ENCODE assay signal across 8 mouse cellular contexts in genomic region chr11:61408184-61409027, GRCm38 (mm10). TPM values are rescaled to one million over a fixed set of nuclear protein-coding genes. Genes with fewer than 3 reads are reported as not detected.
DNase-seq lines count a peak whose midpoint lies in the region; ATAC-seq lines count a peak whose summit lies in the region.

No protein-coding gene starts in this region.

- H3K4me1 ChIP-seq in heart, embryonic 15.5 days (replicated peaks), result peaks cover 3% of the 10 kb centered on the region; the same call in 1 of the 2 replicates
- peaks cover 12% of the 10 kb centered on the region; the same call in 1 of the 2 replicates for H3K4me1 ChIP-seq in liver, embryonic 15.5 days (replicated peaks)
- peaks cover 4% of the 10 kb centered on the region; the same call in 1 of the 2 replicates for H3K4me1 ChIP-seq in stomach, embryonic 15.5 days

- peak overlapping the region; percentile 93 for H3K4me3 ChIP-seq in heart, embryonic 15.5 days
- H3K4me3 ChIP-seq in liver, embryonic 15.5 days (replicated peaks), result peak overlapping the region; percentile 70
- peak overlapping the region; percentile 81 for H3K4me3 ChIP-seq in stomach, embryonic 15.5 days (replicated peaks)

- DNase-seq in CD4-positive, CD25-positive, alpha-beta regulatory T cell, adult 2 months (ENCODE audit: low read depth, low spot score), result peak; percentile 80
- peak; percentile 64 for DNase-seq in brain, embryonic 18.5 days (ENCODE audit: low read depth, low spot score)
- peak; percentile 85 for DNase-seq in kidney, postnatal 10 days
- peak; percentile 64 for DNase-seq in neural tube, embryonic 10.5 days (ENCODE audit: extremely low spot score, low spot score)

- peak overlapping the region; percentile 80 for H3K9ac ChIP-seq in heart, embryonic 15.5 days
- peak overlapping the region; percentile 55 for H3K9ac ChIP-seq in liver, embryonic 15.5 days
- peak overlapping the region; percentile 32 for H3K9ac ChIP-seq in stomach, embryonic 15.5 days

- H3K9me3 ChIP-seq in heart, embryonic 15.5 days (replicated peaks), result no peaks in the 10 kb centered on the region
- H3K9me3 ChIP-seq in liver, embryonic 15.5 days (replicated peaks), result no peaks in the 10 kb centered on the region
- H3K9me3 ChIP-seq in stomach, embryonic 15.5 days, result no peaks in the 10 kb centered on the region

- WGBS in heart, embryonic 15.5 days, result under 1% methylated on average over 64 of the region's 64 CpGs
- WGBS in liver, embryonic 15.5 days (ENCODE audit: insufficient replicate concordance), result under 1% methylated on average over 64 of the region's 64 CpGs
- WGBS in stomach, embryonic 15.5 days, result under 1% methylated on average over 64 of the region's 64 CpGs

- H3K27me3 ChIP-seq in heart, embryonic 15.5 days, result no peaks in the 10 kb centered on the region
- peaks cover 42% of the 10 kb centered on the region; the same call in 1 of the 2 replicates for H3K27me3 ChIP-seq in liver, embryonic 15.5 days
- no peaks in the 10 kb centered on the region for H3K27me3 ChIP-seq in stomach, embryonic 15.5 days (replicated peaks)

- ATAC-seq in erythroid progenitor cell, adult 5-6 weeks (replicated peaks; ENCODE audit: low FRiP score, poor library complexity, severe bottlenecking), result peak; percentile 63
- peak; percentile 92 for ATAC-seq in heart, embryonic 15.5 days (replicated peaks; ENCODE audit: insufficient number of reproducible peaks, insufficient read depth, low FRiP score, low read depth)
- ATAC-seq in liver, embryonic 15.5 days (ENCODE audit: insufficient read depth), result peak; percentile 90
- peak; percentile 89 for ATAC-seq in stomach, embryonic 15.5 days (ENCODE audit: insufficient read depth, low FRiP score, low read depth)

- peak overlapping the region; percentile 70 for H3K4me2 ChIP-seq in heart, embryonic 15.5 days
- peak overlapping the region; percentile 78 for H3K4me2 ChIP-seq in liver, embryonic 15.5 days
- peak overlapping the region; percentile 61 for H3K4me2 ChIP-seq in stomach, embryonic 15.5 days

- no peaks in the 10 kb centered on the region for H3K36me3 ChIP-seq in heart, embryonic 15.5 days
- no peaks in the 10 kb centered on the region for H3K36me3 ChIP-seq in liver, embryonic 15.5 days (replicated peaks)
- no peaks in the 10 kb centered on the region for H3K36me3 ChIP-seq in stomach, embryonic 15.5 days

- peak overlapping the region; percentile 98 for H3K27ac ChIP-seq in heart, embryonic 15.5 days
- H3K27ac ChIP-seq in liver, embryonic 15.5 days (replicated peaks), result peak overlapping the region; percentile 80
- peak overlapping the region; percentile 95 for H3K27ac ChIP-seq in stomach, embryonic 15.5 days

RNA-seq across cellular contexts. Expression of gene Slc47a1, which starts 30.3 kb away (rescaled TPM):
- total RNA-seq in erythroid progenitor cell, adult 5-6 weeks (2015; ENCODE audit: low replicate concordance), result not detected in 2 replicates
- not detected in 2 replicates for total RNA-seq in erythroid progenitor cell, adult 5-6 weeks (2017; ENCODE audit: low replicate concordance)
- polyA plus RNA-seq in heart, embryonic 15.5 days (2015; fragmentation: Nextera tagmentation; extraction: Ambion mirVana), result 20.6 and 21.5 TPM in 2 replicates
- 14.6 and 17.9 TPM in 2 replicates for polyA plus RNA-seq in liver, embryonic 15.5 days (2015; fragmentation: Nextera tagmentation; extraction: Ambion mirVana)
- polyA plus RNA-seq in stomach, embryonic 15.5 days (2015; fragmentation: Nextera tagmentation; extraction: Ambion mirVana), result 2.1 and 2.4 TPM in 2 replicates

RNA-seq across cellular contexts. Expression of gene Rnf112, which starts 45.5 kb away (rescaled TPM):
- not detected in 2 replicates for total RNA-seq in erythroid progenitor cell, adult 5-6 weeks (2015; ENCODE audit: low replicate concordance)
- not detected in 2 replicates for total RNA-seq in erythroid progenitor cell, adult 5-6 weeks (2017; ENCODE audit: low replicate concordance)
- 0.35 and 0.42 TPM in 2 replicates for polyA plus RNA-seq in heart, embryonic 15.5 days (2015; fragmentation: Nextera tagmentation; extraction: Ambion mirVana)
- polyA plus RNA-seq in liver, embryonic 15.5 days (2015; fragmentation: Nextera tagmentation; extraction: Ambion mirVana), result 0.08 and 0.17 TPM in 2 replicates
- 3.0 and 3.2 TPM in 2 replicates for polyA plus RNA-seq in stomach, embryonic 15.5 days (2015; fragmentation: Nextera tagmentation; extraction: Ambion mirVana)

Comparison
In these comparisons a context has a peak if more than half of its experiments do, and no peak if none do; other contexts are left out.
1. Peak in every context shown above with its lines: DNase-seq, ATAC-seq, H3K4me3 ChIP-seq and H3K27ac ChIP-seq.